Mouse (Mus musculus): ENCODE results near the gene D1Pas1. TPM values are rescaled to one million over a fixed set of nuclear protein-coding genes. Genes with fewer than 3 reads are reported as not detected.

Gene D1Pas1
- polyA plus RNA-seq (2015; fragmentation: Nextera tagmentation; extraction: Ambion mirVana), result 0.17 TPM in 1 of 2 replicates, not detected in the other

DNA sequence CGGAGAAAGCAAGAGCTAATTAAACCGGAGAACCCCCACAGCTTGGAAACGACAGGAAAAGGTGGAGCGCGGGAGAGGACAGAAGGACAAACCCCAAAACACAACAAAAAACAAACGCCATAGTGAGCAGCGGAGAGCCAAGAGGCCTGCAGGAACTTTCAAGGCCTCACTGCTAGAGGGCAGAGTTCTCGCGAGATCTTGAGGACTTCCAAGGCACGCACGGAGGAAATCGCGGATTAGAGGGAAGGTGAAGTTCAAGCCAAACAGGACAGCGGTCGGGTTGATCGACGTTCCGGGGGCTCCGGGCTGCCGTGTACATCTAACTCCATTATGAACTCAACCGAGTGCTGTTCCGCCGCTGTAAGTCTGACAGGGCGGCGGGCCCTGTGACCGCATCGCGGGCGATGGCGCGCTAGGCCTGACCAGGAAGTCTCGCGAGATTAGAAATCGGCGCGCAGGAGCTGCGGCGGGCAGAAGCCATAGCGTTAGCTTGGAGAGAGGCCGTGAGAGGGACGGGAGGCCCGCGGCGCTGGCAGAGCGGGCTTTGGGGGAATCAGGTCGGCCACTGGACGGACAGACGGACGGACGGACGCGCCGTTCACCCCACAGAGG lies at the start of gene D1Pas1:
Gene D1Pas1 (plus strand): TSS at position 216 of the 612 bp plus-strand sequence.
- no peak within 1 kb of the TSS for H3K27ac ChIP-seq (ENCODE audit: low read length)
- no peak for ATAC-seq (ENCODE audit: insufficient read depth, low FRiP score)
- 0 out of 2 replicates have a peak, but pooled peaks cover 3% of the 10 kb centered on the region for H3K4me1 ChIP-seq (ENCODE audit: control insufficient read depth, insufficient read depth, low read length)
- no peaks in the 10 kb centered on the region for H3K27me3 ChIP-seq (ENCODE audit: control insufficient read depth, insufficient read depth, low read length)
- no peaks in the 10 kb centered on the region for H3K36me3 ChIP-seq (ENCODE audit: control insufficient read depth, insufficient read depth, low read length)
- 76% methylated on average over 53 of the region's 53 CpGs for WGBS
- peaks cover 22% of the 10 kb centered on the region for H3K9me3 ChIP-seq (replicated peaks; ENCODE audit: control insufficient read depth, low read length)
- H3K4me2 ChIP-seq (ENCODE audit: low read depth, low read length), result no peak within 1 kb of the TSS
- no peak within 1 kb of the TSS for H3K9ac ChIP-seq (ENCODE audit: low read length)
- H3K4me3 ChIP-seq (replicated peaks; ENCODE audit: low read length), result no peak within 1 kb of the TSS

DNA sequence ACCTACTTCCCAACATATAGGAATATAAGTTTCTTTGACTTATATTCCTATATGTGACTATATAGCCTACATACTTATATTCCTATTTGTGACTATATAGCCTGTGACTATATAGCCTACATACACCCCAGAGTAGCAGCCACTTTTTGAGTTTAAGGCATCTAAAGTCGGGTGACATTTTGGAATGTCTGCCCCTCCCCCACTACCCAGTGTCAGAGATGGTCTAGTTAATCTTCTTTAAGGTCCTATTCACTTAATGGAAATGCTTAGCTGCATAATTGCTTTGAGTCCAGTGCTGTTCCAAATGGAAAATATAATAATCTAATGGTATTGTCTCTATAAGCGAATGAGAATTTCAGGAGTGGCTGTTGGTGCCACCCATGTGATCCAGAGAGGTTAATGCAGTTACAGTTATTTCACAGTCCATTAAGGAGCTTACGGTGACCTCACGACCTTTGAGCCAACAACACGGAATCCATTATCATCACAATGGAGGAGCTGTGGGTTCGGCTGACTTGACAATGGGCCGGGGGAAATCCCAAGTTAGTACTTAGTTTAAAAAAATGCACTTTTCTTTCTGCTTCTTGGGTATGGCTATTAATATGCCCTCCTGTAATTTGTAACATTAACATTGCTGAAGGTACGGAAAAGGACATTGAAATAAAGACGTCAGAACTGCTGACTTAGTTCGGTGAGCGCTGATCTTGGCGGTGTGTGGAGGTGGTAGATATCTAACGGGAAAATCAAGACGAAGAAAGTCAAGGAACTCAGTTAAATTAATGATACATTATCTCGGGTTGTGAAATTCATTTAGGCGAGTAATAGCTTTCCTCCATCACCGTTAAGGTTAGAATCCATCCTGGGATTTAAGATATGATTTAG lies 44.5 kb upstream of the D1Pas1 start:
- Histone ChIP-seq H3K4me1 (ENCODE audit: control insufficient read depth, insufficient read depth, low read length) (no peaks in the 10 kb centered on the region; the same call in 1 of the 2 replicates), H3K36me3 (ENCODE audit: control insufficient read depth, insufficient read depth, low read length) (no peaks in the 10 kb centered on the region), H3K9ac (ENCODE audit: low read length) (no peak overlapping the region), H3K4me3 (replicated peaks; ENCODE audit: low read length) (no peak overlapping the region), H3K27ac (ENCODE audit: low read length) (no peak overlapping the region), H3K4me2 (ENCODE audit: low read depth, low read length) (no peak overlapping the region), H3K9me3 (replicated peaks; ENCODE audit: control insufficient read depth, low read length) (no peaks in the 10 kb centered on the region), H3K27me3 (ENCODE audit: control insufficient read depth, insufficient read depth, low read length) (no peaks in the 10 kb centered on the region)
- ATAC-seq (ENCODE audit: insufficient read depth, low FRiP score), result no peak
- WGBS, result 34% methylated on average over 17 of the region's 17 CpGs

DNA sequence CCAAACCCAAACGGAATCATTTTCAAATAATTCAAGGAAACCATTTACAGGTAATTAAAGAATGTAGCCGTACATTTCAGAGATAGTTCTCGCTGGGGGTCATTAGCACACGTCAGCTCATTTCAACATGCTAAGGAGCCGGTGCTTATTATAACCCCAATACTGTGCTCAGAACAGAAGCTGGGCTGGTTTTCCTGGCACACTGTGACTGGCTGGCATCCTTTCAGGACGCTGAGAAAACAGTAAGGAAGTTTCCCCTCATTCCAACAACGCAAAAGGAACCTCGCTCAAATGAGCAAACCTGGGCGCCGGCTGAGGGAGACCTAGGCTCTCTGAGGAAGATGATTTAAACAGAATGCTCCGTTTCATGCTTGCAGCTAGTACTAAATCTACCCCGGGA lies 43.2 kb upstream of the D1Pas1 start:
- H3K27me3 ChIP-seq (ENCODE audit: control insufficient read depth, insufficient read depth, low read length), result no peaks in the 10 kb centered on the region
- ATAC-seq (ENCODE audit: insufficient read depth, low FRiP score), result no peak
- H3K36me3 ChIP-seq (ENCODE audit: control insufficient read depth, insufficient read depth, low read length), result no peaks in the 10 kb centered on the region
- WGBS, result 55% methylated on average over 12 of the region's 12 CpGs
- H3K4me2 ChIP-seq (ENCODE audit: low read depth, low read length), result no peak overlapping the region
- no peak overlapping the region for H3K9ac ChIP-seq (ENCODE audit: low read length)
- H3K4me1 ChIP-seq (ENCODE audit: control insufficient read depth, insufficient read depth, low read length), result no peaks in the 10 kb centered on the region; the same call in 1 of the 2 replicates
- H3K27ac ChIP-seq (ENCODE audit: low read length), result no peak overlapping the region
- H3K9me3 ChIP-seq (replicated peaks; ENCODE audit: control insufficient read depth, low read length), result no peaks in the 10 kb centered on the region
- H3K4me3 ChIP-seq (replicated peaks; ENCODE audit: low read length), result no peak overlapping the region

DNA sequence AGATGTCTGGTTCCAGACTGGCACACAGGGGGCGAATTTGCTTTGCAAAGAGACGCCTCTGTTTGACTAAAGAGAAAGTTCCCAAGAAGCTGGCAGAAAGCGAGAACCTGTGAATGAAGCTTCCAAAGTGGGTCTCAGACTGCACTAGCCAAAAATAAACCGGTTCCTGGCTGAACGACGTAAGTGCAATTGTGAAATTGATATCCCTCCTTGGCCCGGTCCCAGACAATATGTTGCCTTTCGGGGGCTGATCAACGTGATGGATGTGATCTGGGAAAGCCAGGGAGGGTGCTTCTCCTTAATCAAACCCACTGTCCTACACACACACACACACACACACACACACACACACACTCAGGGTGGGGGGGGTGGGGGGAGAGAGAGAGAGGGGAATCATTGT lies 41.8 kb upstream of the D1Pas1 start:
- Histone ChIP-seq H3K4me2 (ENCODE audit: low read depth, low read length) (0 out of 2 replicates have a peak overlapping the region, but pooled peaks have one; percentile 3), H3K4me1 (ENCODE audit: control insufficient read depth, insufficient read depth, low read length) (no peaks in the 10 kb centered on the region; the same call in 1 of the 2 replicates), H3K9me3 (replicated peaks; ENCODE audit: control insufficient read depth, low read length) (no peaks in the 10 kb centered on the region), H3K36me3 (ENCODE audit: control insufficient read depth, insufficient read depth, low read length) (no peaks in the 10 kb centered on the region), H3K4me3 (replicated peaks; ENCODE audit: low read length) (no peak overlapping the region), H3K27ac (ENCODE audit: low read length) (no peak overlapping the region), H3K27me3 (ENCODE audit: control insufficient read depth, insufficient read depth, low read length) (no peaks in the 10 kb centered on the region), H3K9ac (ENCODE audit: low read length) (no peak overlapping the region)
- ATAC-seq (ENCODE audit: insufficient read depth, low FRiP score), result no peak
- 27% methylated on average over 9 of the region's 9 CpGs for WGBS

DNA sequence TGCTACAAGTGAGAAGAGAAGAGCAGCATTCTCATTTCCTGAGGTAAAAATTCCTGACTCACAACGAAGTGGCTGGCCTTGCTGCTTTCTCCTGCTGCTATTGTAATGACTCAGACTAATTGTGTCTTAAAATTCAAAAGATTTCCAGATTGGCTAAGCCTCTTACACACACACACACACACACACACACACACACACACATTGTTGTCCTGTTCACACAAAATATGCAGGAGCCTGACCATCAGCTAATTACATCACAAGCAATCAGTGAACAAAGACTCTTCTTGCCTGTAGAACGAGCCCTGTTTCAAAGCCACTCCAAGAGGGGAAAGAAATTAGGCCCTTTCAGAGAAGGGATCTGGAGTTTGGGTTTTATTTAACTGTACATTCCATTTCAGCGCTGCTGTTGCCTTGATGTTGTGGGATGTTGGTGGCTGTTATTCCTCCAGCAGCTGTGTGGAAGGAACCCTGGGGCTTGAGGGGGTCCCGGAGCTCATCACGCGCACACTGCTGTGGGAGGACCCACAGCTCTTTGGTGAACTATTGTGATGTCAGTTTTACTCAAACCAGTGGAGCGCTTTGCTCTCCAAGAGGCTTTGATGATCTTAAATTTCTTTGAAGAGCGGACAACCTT lies 40.8 kb upstream of the D1Pas1 start:
- Histone ChIP-seq H3K9me3 (replicated peaks; ENCODE audit: control insufficient read depth, low read length) (no peaks in the 10 kb centered on the region), H3K9ac (ENCODE audit: low read length) (no peak overlapping the region)
- WGBS, result 71% methylated on average over 8 of the region's 8 CpGs

DNA sequence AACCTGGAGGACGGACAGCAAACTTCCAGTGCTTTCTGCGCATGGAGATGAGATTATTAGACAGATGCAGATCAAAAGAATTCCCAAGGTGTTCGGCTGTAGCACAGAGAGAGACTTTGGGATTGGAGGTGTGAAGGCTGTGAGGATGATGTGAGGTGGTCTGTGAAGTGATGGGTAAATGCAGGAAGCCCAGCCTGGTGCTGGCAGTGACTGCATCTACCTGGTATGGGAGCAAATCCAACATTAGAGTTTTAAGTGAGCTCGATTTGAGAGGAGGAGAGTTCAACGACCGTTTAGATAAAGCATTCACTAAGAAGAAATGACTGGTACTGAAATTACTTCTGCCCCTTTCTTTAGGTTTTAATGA lies 40.3 kb upstream of the D1Pas1 start:
- Histone ChIP-seq H3K36me3 (ENCODE audit: control insufficient read depth, insufficient read depth, low read length) (no peaks in the 10 kb centered on the region), H3K4me1 (ENCODE audit: control insufficient read depth, insufficient read depth, low read length) (no peaks in the 10 kb centered on the region; the same call in 1 of the 2 replicates), H3K27me3 (ENCODE audit: control insufficient read depth, insufficient read depth, low read length) (no peaks in the 10 kb centered on the region), H3K4me3 (replicated peaks; ENCODE audit: low read length) (no peak overlapping the region), H3K4me2 (ENCODE audit: low read depth, low read length) (no peak overlapping the region), H3K9ac (ENCODE audit: low read length) (no peak overlapping the region), H3K27ac (ENCODE audit: low read length) (no peak overlapping the region), H3K9me3 (replicated peaks; ENCODE audit: control insufficient read depth, low read length) (no peaks in the 10 kb centered on the region)
- no peak for ATAC-seq (ENCODE audit: insufficient read depth, low FRiP score)
- WGBS, result 78% methylated on average over 6 of the region's 6 CpGs

More for the DNA sequence above, 40.8 kb upstream of the D1Pas1 start:
- Histone ChIP-seq H3K27me3 (ENCODE audit: control insufficient read depth, insufficient read depth, low read length) (no peaks in the 10 kb centered on the region), H3K4me3 (replicated peaks; ENCODE audit: low read length) (no peak overlapping the region), H3K4me1 (ENCODE audit: control insufficient read depth, insufficient read depth, low read length) (no peaks in the 10 kb centered on the region; the same call in 1 of the 2 replicates), H3K27ac (ENCODE audit: low read length) (no peak overlapping the region), H3K4me2 (ENCODE audit: low read depth, low read length) (no peak overlapping the region), H3K36me3 (ENCODE audit: control insufficient read depth, insufficient read depth, low read length) (no peaks in the 10 kb centered on the region)
- ATAC-seq (ENCODE audit: insufficient read depth, low FRiP score), result no peak

DNA sequence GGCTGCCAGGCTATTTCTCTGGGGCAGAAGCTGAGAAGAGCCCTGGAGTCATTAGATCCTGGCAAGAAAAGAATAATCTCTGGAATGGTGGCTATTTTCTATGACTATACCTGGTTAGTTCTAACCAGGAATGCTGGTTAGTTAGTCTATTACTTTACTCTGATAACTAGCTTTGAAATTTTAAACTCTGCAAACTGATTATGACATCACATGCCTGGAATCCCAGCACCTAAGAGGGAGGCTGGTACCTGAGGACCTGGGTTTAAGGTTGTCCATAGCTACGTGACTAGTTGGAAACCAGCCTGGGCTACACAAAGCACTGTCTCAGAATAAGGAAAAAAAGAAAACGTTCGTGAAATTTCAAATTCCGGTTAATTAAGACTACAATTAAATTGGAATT lies 39.7 kb upstream of the D1Pas1 start:
- Histone ChIP-seq H3K9ac (ENCODE audit: low read length) (no peak overlapping the region), H3K27ac (ENCODE audit: low read length) (no peak overlapping the region), H3K4me2 (ENCODE audit: low read depth, low read length) (no peak overlapping the region), H3K4me3 (replicated peaks; ENCODE audit: low read length) (no peak overlapping the region), H3K9me3 (replicated peaks; ENCODE audit: control insufficient read depth, low read length) (no peaks in the 10 kb centered on the region), H3K36me3 (ENCODE audit: control insufficient read depth, insufficient read depth, low read length) (no peaks in the 10 kb centered on the region), H3K27me3 (ENCODE audit: control insufficient read depth, insufficient read depth, low read length) (no peaks in the 10 kb centered on the region), H3K4me1 (ENCODE audit: control insufficient read depth, insufficient read depth, low read length) (no peaks in the 10 kb centered on the region; the same call in 1 of the 2 replicates)
- ATAC-seq (ENCODE audit: insufficient read depth, low FRiP score), result no peak
- WGBS, result 75% methylated on average over 4 of the region's 4 CpGs

DNA sequence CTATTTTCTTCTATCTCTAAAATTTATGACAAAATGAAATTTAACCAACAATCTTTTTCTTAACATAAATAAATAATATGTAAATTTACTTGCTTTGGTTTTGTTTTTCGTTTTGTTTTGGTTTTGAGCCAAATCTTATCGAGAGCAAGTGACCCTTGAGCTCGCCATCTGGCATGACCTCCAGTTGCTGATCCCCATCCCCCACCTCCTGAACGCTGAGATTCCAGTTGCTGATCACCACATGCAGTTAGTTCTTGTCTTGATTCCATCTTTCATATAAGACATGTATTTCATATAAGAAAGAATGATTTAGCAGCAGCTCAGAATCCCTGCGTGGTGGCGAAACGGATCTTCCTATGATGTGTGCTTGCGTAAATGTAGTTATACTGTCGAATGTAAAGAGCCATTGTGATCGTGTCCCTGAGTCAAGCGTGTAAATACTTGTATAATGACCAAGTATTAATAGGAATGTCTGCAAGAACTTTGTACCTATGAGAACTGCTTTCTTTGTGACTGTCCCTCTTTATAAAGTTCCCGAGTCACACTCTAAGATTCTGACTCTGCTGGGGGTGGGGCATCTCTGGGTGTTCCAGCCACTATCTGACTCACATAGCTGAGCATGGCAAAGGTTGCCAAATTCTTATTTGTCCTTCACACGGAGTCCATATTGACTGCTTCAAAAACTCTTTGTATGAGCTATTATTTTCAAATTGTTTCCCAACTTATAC lies 36.9 kb upstream of the D1Pas1 start:
- Histone ChIP-seq H3K4me2 (ENCODE audit: low read depth, low read length) (no peak overlapping the region), H3K36me3 (ENCODE audit: control insufficient read depth, insufficient read depth, low read length) (no peaks in the 10 kb centered on the region), H3K27ac (ENCODE audit: low read length) (no peak overlapping the region), H3K4me3 (replicated peaks; ENCODE audit: low read length) (no peak overlapping the region), H3K9ac (ENCODE audit: low read length) (no peak overlapping the region), H3K27me3 (ENCODE audit: control insufficient read depth, insufficient read depth, low read length) (no peaks in the 10 kb centered on the region), H3K9me3 (replicated peaks; ENCODE audit: control insufficient read depth, low read length) (no peaks in the 10 kb centered on the region), H3K4me1 (ENCODE audit: control insufficient read depth, insufficient read depth, low read length) (no peaks in the 10 kb centered on the region; the same call in 1 of the 2 replicates)
- no peak for ATAC-seq (ENCODE audit: insufficient read depth, low FRiP score)
- 70% methylated on average over 13 of the region's 13 CpGs for WGBS
